Mouse (Mus musculus): Measurements from ENCODE around the gene Olfr559. TPM values are rescaled to one million over a fixed set of nuclear protein-coding genes. Genes with fewer than 3 reads are reported as not detected.
A peak's percentile ranks its signal among the peaks of the same experiment; 100 is the strongest.

The Olfr559 gene
- total and polyA plus RNA-seq, 3 experiments, result not detected

GRCm38 (mm10) chr7:102686944-102687501, 40.3 kb downstream of the Olfr559 start, which contains the start of gene Trim68:
Trim68 (minus strand) TSS chr7:102687327.
- dilution Hi-C loops (cut with MboI; ENCODE audit: extremely low pct_ligation_motif_present, extremely low pct_unique_long_range_greater_than_20kb, low sequenced_read_pairs), result no loop called here

GRCm38 (mm10) chr7:102681916-102682315, 45.4 kb downstream of the Olfr559 start:
- in situ Hi-C loops (cut with MboI; ENCODE audit: low pct_ligation_motif_present, low pct_unique_long_range_greater_than_20kb, low sequenced_read_pairs), result no loop called here
- Histone ChIP-seq H3K27me3 (replicated peaks) (no peaks in the 10 kb centered on the region), H3K4me1 (ENCODE audit: control insufficient read depth in 1 of 2, insufficient read depth in 2 of 2) (peaks cover 0 to 8% of the 10 kb centered on the region in 2 experiments; a peak in 1 of 4 replicates), H3K4me3 (replicated peaks in 1 of 3; ENCODE audit: low read depth in 2 of 3, low read length in 2 of 3, poor library complexity in 1 of 3) (no peak overlapping the region), H3K79me2 (replicated peaks; ENCODE audit: control insufficient read depth, extremely low read depth, insufficient read depth, poor library complexity, severe bottlenecking) (no peaks in the 10 kb centered on the region), H3K9ac (ENCODE audit: insufficient read depth, low read depth) (no peak overlapping the region), H3K4me2 (ENCODE audit: insufficient read depth, low read depth, poor library complexity, severe bottlenecking) (no peak overlapping the region), H3K9me3 (replicated peaks; ENCODE audit: low read length) (no peaks in the 10 kb centered on the region), H3K36me3 (replicated peaks in 1 of 2; ENCODE audit: control insufficient read depth in 1 of 2, insufficient read depth in 1 of 2, low read length in 1 of 2) (peaks cover 20 to 68% of the 10 kb centered on the region in 2 experiments), H3K27ac (ENCODE audit: insufficient read depth, low read depth) (no peak overlapping the region)
- no peak for DNase-seq (ENCODE audit: extremely low read depth)
- TF ChIP-seq TCF12 (IDR thresholded peaks at IDR 0.05; ENCODE audit: low read depth, low read length) (no peak), MYC (IDR thresholded peaks at IDR 0.05; ENCODE audit: low read depth, low read length) (no peak), SIN3A (IDR thresholded peaks at IDR 0.05; ENCODE audit: low read length) (no peak), BHLHE40 (IDR thresholded peaks at IDR 0.05; ENCODE audit: low read depth, low read length) (no peak)
- dilution Hi-C loops (cut with MboI; ENCODE audit: extremely low pct_ligation_motif_present, extremely low pct_unique_long_range_greater_than_20kb, low sequenced_read_pairs), result no loop called here

More at GRCm38 (mm10) chr7:102686944-102687501, 40.3 kb downstream of the Olfr559 start, which contains the start of gene Trim68:
- H3K79me2 ChIP-seq (replicated peaks; ENCODE audit: control insufficient read depth, extremely low read depth, insufficient read depth, poor library complexity, severe bottlenecking), result no peaks in the 10 kb centered on the region
- H3K4me2 ChIP-seq (ENCODE audit: insufficient read depth, low read depth, poor library complexity, severe bottlenecking), result peak within 1 kb of the TSS; percentile 68
- in situ Hi-C loops (cut with MboI; ENCODE audit: low pct_ligation_motif_present, low pct_unique_long_range_greater_than_20kb, low sequenced_read_pairs), result no loop called here
- peak; percentile 93 for DNase-seq (ENCODE audit: extremely low read depth)
- peaks cover 0 to 13% of the 10 kb centered on the region in 2 experiments; a peak in 1 of 4 replicates for H3K4me1 ChIP-seq (ENCODE audit: control insufficient read depth in 1 of 2, insufficient read depth in 2 of 2)
- peak within 1 kb of the TSS; percentile 68 for H3K9ac ChIP-seq (ENCODE audit: insufficient read depth, low read depth)
- H3K36me3 ChIP-seq (replicated peaks in 1 of 2; ENCODE audit: control insufficient read depth in 1 of 2, insufficient read depth in 1 of 2, low read length in 1 of 2), result peaks cover 4 to 24% of the 10 kb centered on the region in 2 experiments
- peak within 1 kb of the TSS; percentile 65 to 73 (median 69) for H3K4me3 ChIP-seq (replicated peaks in 1 of 3; ENCODE audit: low read depth in 2 of 3, low read length in 2 of 3, poor library complexity in 1 of 3)
- TF ChIP-seq ZKSCAN1 (IDR thresholded peaks at IDR 0.05; ENCODE audit: borderline replicate concordance, low read depth, low read length) (no peak), CHD1 (IDR thresholded peaks at IDR 0.05; ENCODE audit: low read depth, low read length) (no peak), ETS1 (conservative IDR thresholded peaks at IDR 0.05; ENCODE audit: low read depth, low read length) (no peak), NELFE (IDR thresholded peaks at IDR 0.05; ENCODE audit: low read depth, low read length) (peak; percentile 70; the same call in 1 of the 2 replicates), CTCF (conservative IDR thresholded peaks at IDR 0.05 in 1 of 2, IDR thresholded peaks at IDR 0.05 in 1 of 2; ENCODE audit: low read depth in 2 of 2, low read length in 2 of 2) (no peak), RCOR1 (conservative IDR thresholded peaks at IDR 0.05; ENCODE audit: low read depth, low read length) (no peak), UBTF (IDR thresholded peaks at IDR 0.05; ENCODE audit: low read depth, low read length) (peak; percentile 81; the same call in 1 of the 2 replicates), POLR2AphosphoS2 (IDR thresholded peaks at IDR 0.05; ENCODE audit: low read depth, low read length) (no peak), ELF1 (IDR thresholded peaks at IDR 0.05; ENCODE audit: low read depth, low read length) (peak; percentile 93), RAD21 (IDR thresholded peaks at IDR 0.05; ENCODE audit: low read depth, low read length) (no peak), TBP (conservative IDR thresholded peaks at IDR 0.05; ENCODE audit: low read depth, low read length) (peak; percentile 78; the same call in 1 of the 2 replicates), KAT2A (IDR thresholded peaks at IDR 0.05; ENCODE audit: insufficient replicate concordance, low read length) (peak; percentile 62; the same call in 1 of the 2 replicates), E2F4 (IDR thresholded peaks at IDR 0.05; ENCODE audit: insufficient replicate concordance, low read depth, low read length) (0 out of 2 replicates have a peak, but pooled peaks have one; percentile 22), GABPA (IDR thresholded peaks at IDR 0.05; ENCODE audit: insufficient replicate concordance, low read depth, low read length) (no peak), HCFC1 (IDR thresholded peaks at IDR 0.05; ENCODE audit: low read depth, low read length) (peak; percentile 72), MXI1 (IDR thresholded peaks at IDR 0.05; ENCODE audit: low read depth, low read length) (peak; percentile 53; the same call in 1 of the 2 replicates), ZMIZ1 (IDR thresholded peaks at IDR 0.05; ENCODE audit: low read depth, low read length) (peak; percentile 51; the same call in 1 of the 2 replicates), BHLHE40 (IDR thresholded peaks at IDR 0.05; ENCODE audit: low read depth, low read length) (no peak), JUND (conservative IDR thresholded peaks at IDR 0.05; ENCODE audit: low read depth, low read length) (no peak), MAX (IDR thresholded peaks at IDR 0.05; ENCODE audit: low read length) (peak; percentile 83), CHD2 (IDR thresholded peaks at IDR 0.05; ENCODE audit: low read length) (peak; percentile 74), POLR2A (IDR thresholded peaks at IDR 0.05; ENCODE audit: low read depth, low read length) (peak; percentile 87), NRF1 (IDR thresholded peaks at IDR 0.05; ENCODE audit: low read depth, low read length) (peak; percentile 76), TCF12 (IDR thresholded peaks at IDR 0.05; ENCODE audit: low read depth, low read length) (peak; percentile 59; the same call in 1 of the 2 replicates), MEF2A (IDR thresholded peaks at IDR 0.05; ENCODE audit: borderline replicate concordance, low read depth, low read length) (0 out of 2 replicates have a peak, but pooled peaks have one; percentile 11), PAX5 (IDR thresholded peaks at IDR 0.05; ENCODE audit: low read length) (no peak), MAFK (IDR thresholded peaks at IDR 0.05; ENCODE audit: insufficient replicate concordance, low read length) (no peak), SMC3 (IDR thresholded peaks at IDR 0.05; ENCODE audit: low read depth, low read length) (no peak), MYC (IDR thresholded peaks at IDR 0.05; ENCODE audit: low read depth, low read length) (peak; percentile 47; the same call in 1 of the 2 replicates), ZNF384 (IDR thresholded peaks at IDR 0.05; ENCODE audit: low read depth, low read length) (no peak), EP300 (IDR thresholded peaks at IDR 0.05; ENCODE audit: low read length) (no peak), USF1 (IDR thresholded peaks at IDR 0.05; ENCODE audit: low read depth, low read length) (no peak), SIN3A (IDR thresholded peaks at IDR 0.05; ENCODE audit: low read length) (no peak; the same call in 1 of the 2 replicates), MAZ (IDR thresholded peaks at IDR 0.05; ENCODE audit: low read depth, low read length) (peak; percentile 75; the same call in 1 of the 2 replicates)
- H3K9me3 ChIP-seq (replicated peaks; ENCODE audit: low read length), result no peaks in the 10 kb centered on the region
- H3K27ac ChIP-seq (ENCODE audit: insufficient read depth, low read depth), result no peak within 1 kb of the TSS
- H3K27me3 ChIP-seq (replicated peaks), result no peaks in the 10 kb centered on the region

Data from CH12.LX (cell line).